Mouse (Mus musculus) bone marrow macrophage, adult 2 months (primary cell): ENCODE measurements around the gene Papln.

ENCODE experiments used
- CTCF ChIP-seq: IDR thresholded peaks from 2 replicates; pipeline ENCODE4 v1.5.1; 2012; ENCODE audit warnings: low read depth, mild to moderate bottlenecking, low read length, moderate library complexity
- POLR2A ChIP-seq: IDR thresholded peaks from 2 replicates; pipeline ENCODE4 v1.6.1; 2012; ENCODE audit warnings: mild to moderate bottlenecking, low read depth, low read length, borderline replicate concordance

DNA sequence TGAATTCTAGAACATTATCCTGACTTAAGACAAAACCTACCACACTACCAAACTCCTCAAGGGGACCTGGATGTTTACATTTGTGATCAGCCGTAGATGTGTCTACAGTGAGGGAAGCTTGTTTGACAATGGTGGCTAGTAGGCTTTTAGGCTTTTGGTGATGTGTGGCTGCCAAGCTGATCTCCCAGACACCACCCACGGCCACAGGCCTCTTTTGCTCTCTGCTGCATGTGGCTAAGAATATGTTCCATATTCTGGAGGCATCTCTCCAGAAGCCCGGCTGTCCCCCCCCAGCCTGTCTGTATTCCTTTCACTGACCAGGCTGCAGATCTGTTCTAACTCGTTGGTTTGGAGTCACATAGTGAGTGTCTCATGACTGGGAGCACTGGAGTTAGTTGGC is 27.3 kb downstream of the Papln start:
- TF ChIP-seq POLR2A (no peak), CTCF (no peak)
